Mouse (Mus musculus): Measurements from ENCODE around the gene Ush1g. TPM values are rescaled to one million over a fixed set of nuclear protein-coding genes. Genes with fewer than 3 reads are reported as not detected.

Ush1g gene
- polyA plus RNA-seq, 1 experiment from 2014 or later, result not detected

- peaks cover 41% of the 10 kb centered on the region for H3K27me3 ChIP-seq (replicated peaks)
- peaks cover under 1% of the 10 kb centered on the region; the same call in 1 of the 2 replicates for H3K4me1 ChIP-seq (replicated peaks)
- 73% methylated on average over 15 of the region's 15 CpGs for WGBS
- no peak for ATAC-seq
- no peak overlapping the region for H3K27ac ChIP-seq
- no peak overlapping the region for H3K9ac ChIP-seq
- no peaks in the 10 kb centered on the region for H3K9me3 ChIP-seq
- H3K36me3 ChIP-seq, result no peaks in the 10 kb centered on the region
- H3K4me2 ChIP-seq (replicated peaks), result no peak overlapping the region
- H3K4me3 ChIP-seq (replicated peaks), result no peak overlapping the region
Observed at GRCm38 (mm10) chr11:115329339-115329738, 7.5 kb upstream of the Ush1g start.

GRCm38 (mm10) chr11:115326730-115327129 is 4.9 kb upstream of the Ush1g start:
- Histone ChIP-seq H3K27me3 (replicated peaks) (peaks cover 43% of the 10 kb centered on the region), H3K36me3 (no peaks in the 10 kb centered on the region), H3K4me2 (replicated peaks) (no peak overlapping the region), H3K9me3 (no peaks in the 10 kb centered on the region), H3K4me3 (replicated peaks) (no peak overlapping the region), H3K4me1 (replicated peaks) (0 out of 2 replicates have a peak, but pooled peaks cover 4% of the 10 kb centered on the region), H3K27ac (no peak overlapping the region), H3K9ac (no peak overlapping the region)
- WGBS, result 64% methylated on average over 7 of the region's 7 CpGs
- ATAC-seq, result no peak

- Histone ChIP-seq H3K4me3 (replicated peaks) (no peak overlapping the region), H3K4me2 (replicated peaks) (no peak overlapping the region), H3K27ac (no peak overlapping the region), H3K27me3 (replicated peaks) (peaks cover 70% of the 10 kb centered on the region), H3K9me3 (no peaks in the 10 kb centered on the region), H3K36me3 (no peaks in the 10 kb centered on the region), H3K9ac (no peak overlapping the region), H3K4me1 (replicated peaks) (0 out of 2 replicates have a peak, but pooled peaks cover 10% of the 10 kb centered on the region)
- WGBS, result 16% methylated on average over 32 of the region's 32 CpGs
- no peak for ATAC-seq
Observed at GRCm38 (mm10) chr11:115323354-115323753, 1.5 kb upstream of the Ush1g start.

GRCm38 (mm10) chr11:115319704-115320383 is 2.0 kb downstream of the Ush1g start:
- Histone ChIP-seq H3K4me1 (replicated peaks) (0 out of 2 replicates have a peak, but pooled peaks cover 10% of the 10 kb centered on the region), H3K4me2 (replicated peaks) (no peak overlapping the region), H3K36me3 (no peaks in the 10 kb centered on the region), H3K27ac (no peak overlapping the region), H3K4me3 (replicated peaks) (no peak overlapping the region), H3K9ac (no peak overlapping the region), H3K9me3 (no peaks in the 10 kb centered on the region), H3K27me3 (replicated peaks) (peaks cover 97% of the 10 kb centered on the region)
- WGBS, result 6% methylated on average over 18 of the region's 18 CpGs
- ATAC-seq, result no peak

- Histone ChIP-seq H3K9me3 (no peaks in the 10 kb centered on the region), H3K27me3 (replicated peaks) (peaks cover 92% of the 10 kb centered on the region), H3K4me2 (replicated peaks) (peak overlapping the region; percentile 17; the same call in 1 of the 2 replicates), H3K36me3 (no peaks in the 10 kb centered on the region), H3K9ac (no peak overlapping the region), H3K4me1 (replicated peaks) (0 out of 2 replicates have a peak, but pooled peaks cover 10% of the 10 kb centered on the region), H3K4me3 (replicated peaks) (no peak overlapping the region), H3K27ac (no peak overlapping the region)
- WGBS, result 6% methylated on average over 63 of the region's 63 CpGs
- no peak for ATAC-seq
Observed at GRCm38 (mm10) chr11:115318245-115319027, 3.4 kb downstream of the Ush1g start.

GRCm38 (mm10) chr11:115317204-115317603 is 4.6 kb downstream of the Ush1g start:
- H3K27me3 ChIP-seq (replicated peaks), result peaks cover 84% of the 10 kb centered on the region
- H3K9ac ChIP-seq, result no peak overlapping the region
- ATAC-seq, result no peak
- no peaks in the 10 kb centered on the region for H3K9me3 ChIP-seq
- H3K4me3 ChIP-seq (replicated peaks), result no peak overlapping the region
- H3K4me2 ChIP-seq (replicated peaks), result no peak overlapping the region
- H3K4me1 ChIP-seq (replicated peaks), result 0 out of 2 replicates have a peak, but pooled peaks cover 10% of the 10 kb centered on the region
- 56% methylated on average over 7 of the region's 7 CpGs for WGBS
- no peaks in the 10 kb centered on the region for H3K36me3 ChIP-seq
- H3K27ac ChIP-seq, result no peak overlapping the region

GRCm38 (mm10) chr11:115314249-115314648 is 7.6 kb downstream of the Ush1g start:
- Histone ChIP-seq H3K9me3 (no peaks in the 10 kb centered on the region), H3K4me2 (replicated peaks) (no peak overlapping the region), H3K27ac (no peak overlapping the region), H3K36me3 (no peaks in the 10 kb centered on the region), H3K4me1 (replicated peaks) (0 out of 2 replicates have a peak, but pooled peaks cover 4% of the 10 kb centered on the region), H3K4me3 (replicated peaks) (no peak overlapping the region), H3K27me3 (replicated peaks) (peaks cover 60% of the 10 kb centered on the region), H3K9ac (no peak overlapping the region)
- WGBS, result 34% methylated on average over 2 of the region's 2 CpGs
- no peak for ATAC-seq

- Histone ChIP-seq H3K9me3 (no peaks in the 10 kb centered on the region), H3K9ac (no peak overlapping the region), H3K36me3 (no peaks in the 10 kb centered on the region), H3K4me2 (replicated peaks) (no peak overlapping the region), H3K4me1 (replicated peaks) (peaks cover 4% of the 10 kb centered on the region; the same call in 1 of the 2 replicates), H3K27me3 (replicated peaks) (peaks cover 8% of the 10 kb centered on the region), H3K27ac (no peak overlapping the region), H3K4me3 (replicated peaks) (no peak overlapping the region)
- no peak for ATAC-seq
- WGBS, result 65% methylated on average over 1 of the region's 1 CpGs
Observed at GRCm38 (mm10) chr11:115308781-115309180, 13.1 kb downstream of the Ush1g start.

- no peak within 1 kb of the TSS for H3K4me3 ChIP-seq (replicated peaks)
- H3K9ac ChIP-seq, result no peak within 1 kb of the TSS
- peaks cover 1% of the 10 kb centered on the region; the same call in 1 of the 2 replicates for H3K27me3 ChIP-seq (replicated peaks)
- no peaks in the 10 kb centered on the region for H3K9me3 ChIP-seq
- H3K4me2 ChIP-seq (replicated peaks), result no peak within 1 kb of the TSS
- peaks cover 4% of the 10 kb centered on the region; the same call in 1 of the 2 replicates for H3K4me1 ChIP-seq (replicated peaks)
- WGBS, result 33% methylated on average over 8 of the region's 8 CpGs
- no peak for ATAC-seq
- H3K27ac ChIP-seq, result no peak within 1 kb of the TSS
- no peaks in the 10 kb centered on the region for H3K36me3 ChIP-seq
Observed at GRCm38 (mm10) chr11:115306863-115307262, 15.0 kb downstream of the Ush1g start, which contains the start of gene Otop2. Otop2 (plus strand) TSS chr11:115307163.

- Histone ChIP-seq H3K36me3 (no peaks in the 10 kb centered on the region), H3K4me1 (replicated peaks) (peaks cover 4% of the 10 kb centered on the region; the same call in 1 of the 2 replicates), H3K27me3 (replicated peaks) (no peaks in the 10 kb centered on the region), H3K9ac (no peak overlapping the region), H3K4me2 (replicated peaks) (no peak overlapping the region), H3K4me3 (replicated peaks) (no peak overlapping the region), H3K9me3 (no peaks in the 10 kb centered on the region), H3K27ac (no peak overlapping the region)
- ATAC-seq, result no peak
- 38% methylated on average over 8 of the region's 8 CpGs for WGBS
Observed at GRCm38 (mm10) chr11:115303167-115303566, 18.7 kb downstream of the Ush1g start.

- H3K27me3 ChIP-seq (replicated peaks), result peaks cover 11% of the 10 kb centered on the region; the same call in 1 of the 2 replicates
- H3K4me3 ChIP-seq (replicated peaks), result no peak overlapping the region
- no peak overlapping the region for H3K4me2 ChIP-seq (replicated peaks)
- WGBS, result 80% methylated on average over 2 of the region's 2 CpGs
- H3K4me1 ChIP-seq (replicated peaks), result peaks cover 11% of the 10 kb centered on the region; the same call in 1 of the 2 replicates
- H3K27ac ChIP-seq, result no peak overlapping the region
- no peaks in the 10 kb centered on the region for H3K9me3 ChIP-seq
- ATAC-seq, result no peak
- H3K9ac ChIP-seq, result no peak overlapping the region
- no peaks in the 10 kb centered on the region for H3K36me3 ChIP-seq
Observed at GRCm38 (mm10) chr11:115301351-115301750, 20.5 kb downstream of the Ush1g start.

GRCm38 (mm10) chr11:115300745-115301144 is 21.1 kb downstream of the Ush1g start:
- Histone ChIP-seq H3K4me3 (replicated peaks) (no peak overlapping the region), H3K27ac (no peak overlapping the region), H3K9me3 (no peaks in the 10 kb centered on the region), H3K27me3 (replicated peaks) (peaks cover 14% of the 10 kb centered on the region; the same call in 1 of the 2 replicates), H3K36me3 (no peaks in the 10 kb centered on the region), H3K9ac (no peak overlapping the region), H3K4me2 (replicated peaks) (no peak overlapping the region), H3K4me1 (replicated peaks) (peaks cover 11% of the 10 kb centered on the region; the same call in 1 of the 2 replicates)
- no peak for ATAC-seq
- WGBS, result 83% methylated on average over 4 of the region's 4 CpGs

Data from intestine, embryonic 15.5 days (tissue).